Mouse (Mus musculus): ENCODE results near the gene Spg7. TPM values are rescaled to one million over a fixed set of nuclear protein-coding genes. Genes with fewer than 3 reads are reported as not detected.

Gene Spg7
- total RNA-seq (2014; rRNA removed) (47.2 and 64.3 TPM in 2 replicates), polyA plus RNA-seq (2015; fragmentation: Nextera tagmentation; extraction: Ambion mirVana) (50.1 and 51.3 TPM in 2 replicates)

DNA sequence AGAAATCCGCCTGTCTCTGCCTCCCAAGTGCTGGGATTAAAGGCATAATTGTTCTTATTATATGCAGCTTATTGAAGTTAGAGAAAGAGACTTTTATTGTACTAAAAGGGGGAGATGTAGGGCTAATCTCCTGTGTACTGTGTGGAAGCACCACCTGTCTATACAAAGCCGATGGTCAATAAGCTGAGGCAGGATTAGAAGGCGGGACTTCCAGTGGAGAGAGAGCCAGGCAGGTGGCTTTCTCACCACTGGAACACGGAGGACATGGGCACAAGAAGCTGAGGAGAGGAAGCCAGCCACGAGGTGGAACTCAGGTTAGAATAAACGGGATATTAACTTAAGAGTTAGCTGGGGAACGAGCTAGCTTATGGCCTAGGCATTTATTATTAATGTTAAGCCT is at the start of gene Spg7:
Spg7 (plus strand) TSS at position 222 of the 400 bp plus-strand sequence.
- WGBS, result 70% methylated on average over 7 of the region's 7 CpGs
- H3K4me3 ChIP-seq (ENCODE audit: low read depth, low read length), result no peak within 1 kb of the TSS
- H3K27me3 ChIP-seq (ENCODE audit: insufficient read depth, low read length), result no peaks in the 10 kb centered on the region
- H3K9me3 ChIP-seq (ENCODE audit: low read length), result no peaks in the 10 kb centered on the region
- no peak for ATAC-seq (ENCODE audit: low FRiP score)
- no peak for TF ChIP-seq CTCF (IDR thresholded peaks at IDR 0.05)
- no peak for DNase-seq (ENCODE audit: low spot score)
- H3K27ac ChIP-seq (ENCODE audit: low read depth, low read length), result no peak within 1 kb of the TSS
- no peaks in the 10 kb centered on the region for H3K36me3 ChIP-seq (ENCODE audit: insufficient read depth, low read length)
- no peak within 1 kb of the TSS for H3K4me2 ChIP-seq (ENCODE audit: low read depth, low read length, poor library complexity, severe bottlenecking)
- no peak within 1 kb of the TSS for H3K9ac ChIP-seq (replicated peaks; ENCODE audit: low read length, poor library complexity, severe bottlenecking)
- H3K4me1 ChIP-seq (ENCODE audit: insufficient read depth, low read length), result peaks cover 5% of the 10 kb centered on the region; the same call in 1 of the 2 replicates

DNA sequence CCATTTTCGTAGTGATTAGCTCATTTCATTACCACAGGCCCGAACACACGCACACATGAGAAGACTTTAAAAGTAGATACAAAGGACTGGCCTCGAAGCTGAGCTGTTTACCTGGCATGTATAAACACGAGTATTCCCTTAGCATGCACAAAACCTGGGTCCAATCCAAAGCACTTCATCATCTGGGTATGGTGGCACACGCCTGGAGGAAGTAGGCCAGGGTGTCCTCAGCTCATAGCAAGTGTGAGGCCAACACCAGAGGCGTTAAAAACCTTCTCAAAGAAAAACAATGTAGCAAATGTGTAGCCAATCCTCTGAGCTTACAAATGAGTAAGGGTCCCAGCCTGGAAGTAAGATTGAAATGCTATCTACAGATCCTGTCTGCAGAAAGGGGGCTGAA is 48.3 kb upstream of the Spg7 start:
- no peak for DNase-seq (ENCODE audit: low spot score)
- WGBS, result 84% methylated on average over 7 of the region's 7 CpGs
- H3K27ac ChIP-seq (ENCODE audit: low read depth, low read length), result no peak overlapping the region
- H3K36me3 ChIP-seq (ENCODE audit: insufficient read depth, low read length), result no peaks in the 10 kb centered on the region
- H3K27me3 ChIP-seq (ENCODE audit: insufficient read depth, low read length), result no peaks in the 10 kb centered on the region
- H3K4me1 ChIP-seq (ENCODE audit: insufficient read depth, low read length), result no peaks in the 10 kb centered on the region
- H3K4me2 ChIP-seq (ENCODE audit: low read depth, low read length, poor library complexity, severe bottlenecking), result no peak overlapping the region
- no peaks in the 10 kb centered on the region for H3K9me3 ChIP-seq (ENCODE audit: low read length)
- H3K9ac ChIP-seq (replicated peaks; ENCODE audit: low read length, poor library complexity, severe bottlenecking), result no peak overlapping the region
- no peak for TF ChIP-seq CTCF (IDR thresholded peaks at IDR 0.05)
- no peak overlapping the region for H3K4me3 ChIP-seq (ENCODE audit: low read depth, low read length)
- ATAC-seq (ENCODE audit: low FRiP score), result no peak

DNA sequence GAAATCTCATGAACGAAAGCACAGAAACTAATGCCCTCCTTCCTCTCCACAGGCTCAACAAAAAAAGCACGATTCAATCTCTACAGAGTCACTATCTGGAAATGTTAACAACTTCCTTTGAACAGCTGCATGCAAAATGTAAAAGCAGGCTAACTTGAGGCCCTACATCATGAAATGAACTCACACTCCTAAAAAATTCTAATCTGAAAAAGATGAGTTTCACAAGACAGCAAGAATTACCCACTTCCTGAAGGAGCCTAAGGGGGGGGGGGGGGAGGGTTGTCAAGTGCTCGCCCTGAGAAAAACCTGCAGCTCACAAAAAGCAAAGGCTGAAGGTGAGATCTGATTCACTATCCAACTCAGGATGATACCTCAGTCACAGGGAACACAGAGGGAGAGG is 47.7 kb upstream of the Spg7 start:
- 54% methylated on average over 3 of the region's 3 CpGs for WGBS
- Histone ChIP-seq H3K9me3 (ENCODE audit: low read length) (no peaks in the 10 kb centered on the region), H3K27ac (ENCODE audit: low read depth, low read length) (no peak overlapping the region), H3K36me3 (ENCODE audit: insufficient read depth, low read length) (no peaks in the 10 kb centered on the region), H3K4me2 (ENCODE audit: low read depth, low read length, poor library complexity, severe bottlenecking) (no peak overlapping the region), H3K4me3 (ENCODE audit: low read depth, low read length) (no peak overlapping the region), H3K27me3 (ENCODE audit: insufficient read depth, low read length) (no peaks in the 10 kb centered on the region), H3K4me1 (ENCODE audit: insufficient read depth, low read length) (0 out of 2 replicates have a peak, but pooled peaks cover 2% of the 10 kb centered on the region), H3K9ac (replicated peaks; ENCODE audit: low read length, poor library complexity, severe bottlenecking) (no peak overlapping the region)
- ATAC-seq (ENCODE audit: low FRiP score), result no peak
- no peak for DNase-seq (ENCODE audit: low spot score)
- no peak for TF ChIP-seq CTCF (IDR thresholded peaks at IDR 0.05)

DNA sequence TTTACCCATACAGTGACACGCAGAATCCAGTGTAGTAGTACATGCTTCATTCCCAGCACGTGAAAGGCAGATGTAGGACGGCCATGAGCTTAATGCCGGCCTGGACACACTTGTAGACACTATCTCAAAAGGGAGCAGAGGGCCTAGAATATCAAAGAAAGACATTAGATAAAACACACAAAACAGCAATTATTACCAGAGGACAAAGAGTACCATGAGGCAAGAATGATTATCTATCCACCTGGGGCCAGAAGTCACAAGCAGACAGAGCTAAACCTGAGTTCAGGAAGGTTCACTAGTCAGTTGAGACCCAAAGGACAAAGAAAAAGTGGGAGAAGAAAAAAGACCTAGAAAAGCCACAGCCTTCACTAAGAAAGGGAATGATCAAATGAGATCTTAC is 45.6 kb upstream of the Spg7 start:
- H3K4me1 ChIP-seq (ENCODE audit: insufficient read depth, low read length), result 0 out of 2 replicates have a peak, but pooled peaks cover 3% of the 10 kb centered on the region
- H3K36me3 ChIP-seq (ENCODE audit: insufficient read depth, low read length), result no peaks in the 10 kb centered on the region
- no peaks in the 10 kb centered on the region for H3K27me3 ChIP-seq (ENCODE audit: insufficient read depth, low read length)
- H3K4me2 ChIP-seq (ENCODE audit: low read depth, low read length, poor library complexity, severe bottlenecking), result no peak overlapping the region
- WGBS, result 91% methylated on average over 4 of the region's 4 CpGs
- ATAC-seq (ENCODE audit: low FRiP score), result no peak
- no peak for TF ChIP-seq CTCF (IDR thresholded peaks at IDR 0.05)
- no peaks in the 10 kb centered on the region for H3K9me3 ChIP-seq (ENCODE audit: low read length)
- no peak overlapping the region for H3K9ac ChIP-seq (replicated peaks; ENCODE audit: low read length, poor library complexity, severe bottlenecking)
- no peak overlapping the region for H3K4me3 ChIP-seq (ENCODE audit: low read depth, low read length)
- DNase-seq (ENCODE audit: low spot score), result no peak
- H3K27ac ChIP-seq (ENCODE audit: low read depth, low read length), result no peak overlapping the region

DNA sequence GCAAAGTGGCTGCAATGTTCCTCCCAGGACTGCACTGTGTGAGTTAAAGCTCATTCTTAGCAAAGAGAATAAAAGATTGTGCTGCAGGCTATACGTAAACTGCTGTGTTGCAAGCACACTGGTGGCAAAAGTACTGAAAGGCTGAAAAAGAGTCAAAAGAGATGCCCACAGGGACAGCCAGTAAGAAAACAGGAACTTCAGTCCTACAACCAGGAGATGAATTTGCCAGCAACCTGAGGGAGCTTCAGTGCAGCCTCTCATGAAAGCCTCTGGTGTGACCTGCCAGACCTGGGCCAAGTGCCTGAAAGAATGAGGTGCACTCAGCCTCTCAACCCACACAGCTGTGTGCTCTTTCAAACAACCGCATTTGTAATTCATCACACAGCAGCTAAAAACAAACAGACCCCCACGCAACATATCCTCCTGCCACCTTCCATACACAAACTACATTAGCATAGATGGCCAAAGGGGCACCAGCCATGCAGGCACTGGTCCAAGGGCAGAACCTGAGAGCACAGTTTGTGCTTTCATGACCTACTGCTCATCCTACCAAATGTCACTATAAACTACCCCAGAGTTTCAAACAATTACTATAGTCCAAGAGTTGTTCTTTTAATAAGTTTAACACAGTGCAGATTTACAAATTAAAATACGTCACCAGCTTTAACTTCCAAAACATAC is 44.1 kb upstream of the Spg7 start:
- ATAC-seq (ENCODE audit: low FRiP score), result no peak
- Histone ChIP-seq H3K4me3 (ENCODE audit: low read depth, low read length) (no peak overlapping the region), H3K4me2 (ENCODE audit: low read depth, low read length, poor library complexity, severe bottlenecking) (no peak overlapping the region), H3K9me3 (ENCODE audit: low read length) (no peaks in the 10 kb centered on the region), H3K4me1 (ENCODE audit: insufficient read depth, low read length) (0 out of 2 replicates have a peak, but pooled peaks cover 3% of the 10 kb centered on the region), H3K27me3 (ENCODE audit: insufficient read depth, low read length) (no peaks in the 10 kb centered on the region), H3K27ac (ENCODE audit: low read depth, low read length) (no peak overlapping the region), H3K36me3 (ENCODE audit: insufficient read depth, low read length) (no peaks in the 10 kb centered on the region), H3K9ac (replicated peaks; ENCODE audit: low read length, poor library complexity, severe bottlenecking) (no peak overlapping the region)
- DNase-seq (ENCODE audit: low spot score), result no peak
- WGBS, result 62% methylated on average over 4 of the region's 4 CpGs
- no peak for TF ChIP-seq CTCF (IDR thresholded peaks at IDR 0.05)

DNA sequence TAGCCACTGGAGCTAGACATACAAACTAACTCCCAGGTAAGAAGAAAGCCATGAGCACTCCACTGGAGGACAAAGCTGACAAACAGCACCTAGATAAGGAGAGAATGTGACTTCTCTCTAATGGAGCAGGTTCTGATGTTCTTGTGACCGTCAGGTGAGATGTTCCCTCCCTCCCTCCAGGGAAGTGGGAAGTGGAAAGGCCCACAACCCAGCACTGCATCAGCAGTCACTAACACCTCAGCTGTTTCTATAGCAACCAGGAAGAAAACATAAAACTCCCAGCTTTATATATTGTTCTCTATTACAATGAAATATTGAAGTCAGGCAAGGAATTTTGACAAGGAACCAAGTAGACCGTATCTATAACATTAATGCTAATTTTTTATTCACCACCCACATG is 42.7 kb upstream of the Spg7 start:
- ATAC-seq (ENCODE audit: low FRiP score) (no peak), DNase-seq (ENCODE audit: low spot score) (no peak)
- no peak for TF ChIP-seq CTCF (IDR thresholded peaks at IDR 0.05)
- Histone ChIP-seq H3K4me3 (ENCODE audit: low read depth, low read length) (no peak overlapping the region), H3K27me3 (ENCODE audit: insufficient read depth, low read length) (no peaks in the 10 kb centered on the region), H3K4me2 (ENCODE audit: low read depth, low read length, poor library complexity, severe bottlenecking) (no peak overlapping the region), H3K9ac (replicated peaks; ENCODE audit: low read length, poor library complexity, severe bottlenecking) (no peak overlapping the region), H3K36me3 (ENCODE audit: insufficient read depth, low read length) (no peaks in the 10 kb centered on the region), H3K9me3 (ENCODE audit: low read length) (no peaks in the 10 kb centered on the region), H3K4me1 (ENCODE audit: insufficient read depth, low read length) (0 out of 2 replicates have a peak, but pooled peaks cover 3% of the 10 kb centered on the region), H3K27ac (ENCODE audit: low read depth, low read length) (no peak overlapping the region)
- WGBS, result 54% methylated on average over 2 of the region's 2 CpGs

Data from midbrain, postnatal 0 days (tissue).